Mouse (Mus musculus): Measurements from ENCODE around the gene Wrap73.

Gene Wrap73

DNA sequence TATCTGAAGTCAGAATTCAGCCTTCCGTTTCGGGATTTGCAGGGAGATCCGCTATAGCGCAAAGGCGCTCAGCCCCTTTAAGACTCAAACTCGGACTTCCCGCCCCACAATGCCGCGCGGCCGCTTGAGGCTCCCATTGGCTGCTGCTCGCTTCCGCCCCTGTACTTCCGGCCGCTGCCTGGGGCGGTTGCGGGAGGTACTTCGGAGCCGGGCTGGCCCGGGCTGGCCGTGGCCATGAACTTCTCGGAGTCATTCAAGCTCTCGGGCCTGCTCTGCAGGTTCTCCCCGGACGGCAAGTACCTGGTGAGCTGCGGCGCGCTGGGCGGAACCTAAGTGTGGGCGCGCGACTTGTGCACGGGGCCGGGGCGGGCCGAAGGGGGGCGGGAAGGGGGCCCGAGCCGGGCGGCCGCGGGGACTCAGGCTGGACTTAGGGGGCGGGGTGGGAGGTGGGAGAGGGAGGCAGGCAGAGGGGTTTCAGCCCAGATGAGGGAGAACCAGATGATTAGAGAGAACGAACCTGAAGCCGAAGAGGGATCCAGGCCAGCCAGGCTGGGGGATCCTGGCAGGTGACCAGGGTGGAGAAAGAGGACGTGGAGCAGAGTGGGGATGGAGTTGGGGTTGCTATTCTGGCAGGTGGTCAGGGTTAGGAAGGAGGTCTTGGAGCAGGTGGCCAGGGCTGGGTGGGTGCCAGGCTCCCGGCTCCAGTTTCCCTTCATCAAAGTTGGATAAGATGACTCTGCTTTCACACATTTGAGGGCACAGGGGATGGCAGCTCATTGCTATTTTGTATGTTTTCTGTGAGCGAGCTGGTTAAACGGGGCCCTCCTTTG is at the start of gene Wrap73:
Gene Wrap73 (plus strand): TSS at position 162 of the 830 bp plus-strand sequence.
- DNase-seq (ENCODE audit: low read depth, low spot score) = peak; percentile 84

DNA sequence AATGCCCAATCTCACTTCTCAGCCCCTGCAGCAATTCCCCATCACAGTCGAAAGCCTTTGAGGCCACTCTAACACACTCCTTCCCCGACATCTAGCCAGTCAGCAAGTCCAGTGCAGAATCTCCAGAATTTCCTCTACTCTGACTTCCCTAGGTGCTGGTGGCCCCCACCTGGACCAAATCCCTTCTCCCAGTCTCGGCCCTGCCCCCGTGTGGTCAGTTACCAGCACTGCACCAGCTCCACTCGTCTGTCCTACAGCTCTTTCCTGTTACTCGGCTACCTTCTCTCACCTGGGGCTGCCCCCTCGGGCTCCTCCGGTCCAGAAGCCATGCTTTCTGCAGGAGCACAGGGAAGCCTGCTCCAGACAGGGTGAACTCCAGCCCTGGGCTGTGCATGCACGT is 49.0 kb upstream of the Wrap73 start:
- DNase-seq (ENCODE audit: low read depth, low spot score) = no peak

DNA sequence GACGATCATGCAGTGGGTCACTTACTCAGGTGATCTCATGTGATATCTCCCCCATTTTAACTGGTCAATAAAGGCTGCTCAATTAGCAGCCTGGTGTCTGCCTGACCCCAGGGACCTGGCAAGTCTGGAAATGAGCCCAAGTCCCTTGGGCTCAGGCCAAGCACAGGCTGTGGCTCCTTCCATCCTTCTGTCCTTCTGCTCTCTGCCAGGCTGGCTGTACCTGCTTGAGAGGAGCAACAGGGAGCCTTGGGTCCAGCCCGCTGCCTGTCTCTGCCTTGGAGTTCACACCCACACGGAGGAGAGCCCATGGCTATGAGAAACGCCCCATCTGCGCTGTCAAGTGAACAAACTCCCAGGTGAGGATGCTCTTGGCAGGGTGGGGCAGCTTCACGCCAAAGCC is 46.1 kb upstream of the Wrap73 start:
- no peak for DNase-seq (ENCODE audit: low read depth, low spot score)

DNA sequence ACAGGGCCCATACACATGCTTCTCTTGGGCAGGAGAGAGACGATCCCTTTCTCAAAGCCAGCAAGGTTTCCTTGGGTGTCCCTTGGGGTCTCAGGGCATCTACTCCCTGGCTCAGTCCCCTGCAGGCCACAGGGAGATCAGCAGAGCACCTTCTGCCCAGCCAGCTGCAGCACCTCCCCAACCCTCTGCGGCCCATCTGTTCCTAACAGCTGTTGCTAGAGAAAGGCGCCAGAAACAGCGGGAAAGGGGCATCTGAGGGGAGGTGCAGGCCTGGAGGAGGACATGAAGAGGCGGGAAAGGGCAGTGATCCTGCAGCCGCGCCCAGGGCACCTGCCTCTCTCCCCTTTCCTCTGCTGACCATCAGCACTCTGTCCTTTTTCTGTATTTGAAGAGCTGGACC is 42.8 kb upstream of the Wrap73 start:
- no peak for DNase-seq (ENCODE audit: low read depth, low spot score)

DNA sequence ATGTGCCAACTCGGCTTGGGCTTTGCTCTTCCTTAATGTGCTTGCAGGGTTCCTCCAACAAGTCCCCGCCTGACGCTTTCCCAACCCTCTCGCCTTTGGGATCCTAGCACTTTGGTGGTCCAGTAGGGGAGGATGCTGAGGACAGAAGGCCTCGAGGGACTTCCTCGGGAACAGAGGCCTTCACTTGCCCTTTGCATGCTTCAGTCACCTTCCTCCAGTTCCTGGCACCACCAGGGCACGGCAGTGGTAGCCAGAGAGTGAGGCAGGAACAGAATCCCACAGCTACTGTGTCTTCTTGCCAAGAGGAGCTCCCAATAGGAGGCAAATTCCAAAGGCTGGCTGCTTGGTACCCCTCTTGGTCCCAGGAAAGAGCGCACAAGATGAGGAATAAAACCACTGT is 38.8 kb upstream of the Wrap73 start:
- no peak for DNase-seq (ENCODE audit: low read depth, low spot score)

DNA sequence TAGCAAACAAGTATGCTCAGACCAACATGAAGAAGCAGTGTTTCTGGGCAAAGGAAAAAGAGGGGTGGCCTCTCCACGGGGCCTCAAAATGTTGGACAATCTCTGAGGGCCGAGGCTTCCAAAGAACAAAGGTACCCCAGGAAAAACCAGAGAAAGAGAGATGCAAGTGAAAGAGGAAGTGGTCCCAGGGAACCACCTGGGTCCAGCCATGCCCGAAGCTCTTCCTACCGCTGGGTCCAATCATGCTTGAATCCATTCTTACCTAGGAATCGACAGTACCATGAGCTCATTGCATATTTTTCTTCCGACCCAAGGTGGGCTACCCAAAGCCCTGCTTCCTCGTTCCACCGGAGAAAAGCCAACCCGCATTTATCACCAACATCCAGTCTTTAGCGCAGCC is 38.3 kb upstream of the Wrap73 start:
- no peak for DNase-seq (ENCODE audit: low read depth, low spot score)

DNA sequence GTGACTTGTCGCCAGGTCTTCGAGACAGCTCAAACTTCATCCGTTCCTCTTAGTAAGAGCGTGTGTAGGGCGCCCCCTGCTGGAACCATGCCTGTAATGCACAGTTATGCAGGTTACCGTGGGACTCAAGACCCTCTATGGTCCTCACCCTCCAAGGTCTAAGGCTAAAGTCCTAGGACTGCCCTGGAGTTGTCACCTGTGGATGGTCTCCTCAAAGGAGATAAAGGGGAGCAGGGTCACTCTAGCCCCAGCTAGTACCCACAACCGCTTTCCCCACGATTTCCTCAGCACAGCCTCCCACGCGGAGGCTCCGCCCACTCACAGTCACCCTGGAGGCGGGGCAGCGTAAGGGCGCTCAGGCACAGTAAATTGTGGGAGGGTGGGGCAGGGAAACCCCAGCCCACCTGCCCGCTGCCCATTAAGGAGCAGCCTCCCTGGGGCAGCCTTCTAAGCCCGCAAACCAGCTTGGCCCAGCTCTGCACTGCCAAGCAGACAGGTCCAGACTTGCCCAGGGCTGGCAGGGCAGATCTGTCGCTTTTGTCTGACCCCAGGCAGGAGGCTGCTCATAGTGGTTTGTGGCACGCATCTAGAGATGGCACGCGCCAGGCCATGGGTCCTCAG is 36.7 kb upstream of the Wrap73 start:
- peak; percentile 38 for DNase-seq (ENCODE audit: low read depth, low spot score)

DNA sequence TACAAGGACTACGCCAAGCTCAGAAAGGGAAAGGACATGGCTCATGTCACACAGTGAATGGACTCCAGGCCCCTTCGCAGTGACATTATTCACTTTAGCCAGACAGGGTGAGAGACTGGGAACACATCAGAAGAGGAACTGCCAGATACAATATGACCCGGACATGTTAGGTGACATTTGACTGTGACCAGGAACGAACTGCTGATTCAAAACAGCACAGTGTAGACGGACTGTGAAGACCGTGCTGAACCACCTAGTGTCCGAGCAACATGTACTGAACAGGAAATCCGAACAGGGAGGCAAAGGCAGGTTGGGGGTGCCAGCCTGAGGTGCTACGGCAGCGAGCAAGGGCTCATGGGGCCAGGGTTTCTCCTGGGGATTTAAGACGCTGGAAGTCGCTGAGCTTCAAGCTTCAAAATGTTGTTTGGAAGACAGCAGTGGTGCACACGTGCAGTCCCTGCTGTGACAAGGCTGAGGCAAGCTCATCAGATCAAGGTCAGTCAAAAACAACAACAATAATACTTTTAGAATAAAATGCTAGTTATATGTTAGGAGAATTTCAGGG is 35.6 kb upstream of the Wrap73 start:
- DNase-seq (ENCODE audit: low read depth, low spot score) = no peak

DNA sequence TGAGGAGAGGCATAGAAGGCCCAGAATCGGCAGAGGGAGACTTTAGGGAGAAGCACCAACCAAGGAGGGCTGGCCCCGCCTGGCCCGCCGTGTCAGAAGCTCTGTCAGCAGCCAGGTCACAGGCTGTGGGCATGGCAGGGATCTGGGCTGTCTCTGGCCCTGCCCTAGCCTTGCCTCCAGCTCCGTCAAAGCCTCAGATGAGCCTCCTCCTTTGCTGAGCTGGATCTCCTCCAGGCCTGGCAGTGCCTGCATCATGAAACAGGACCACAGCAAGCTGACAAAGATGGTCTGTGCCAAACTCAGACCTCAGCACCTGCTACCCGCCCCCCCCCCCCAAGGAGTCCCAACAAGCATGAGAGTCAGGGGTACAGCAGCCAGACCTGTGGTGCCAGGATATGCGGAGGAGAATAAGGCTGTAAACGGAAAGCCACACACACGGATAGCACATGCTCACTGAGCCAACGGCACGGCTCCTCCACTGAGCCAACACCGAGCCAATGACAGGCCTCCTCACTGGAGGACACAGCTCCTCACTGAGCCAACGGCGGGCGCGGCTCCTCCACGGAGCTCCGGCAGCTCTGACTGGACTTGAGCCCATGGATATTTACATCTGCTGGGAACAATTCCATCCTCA is 32.8 kb upstream of the Wrap73 start:
- peak; percentile 32 for DNase-seq (ENCODE audit: low read depth, low spot score)

DNA sequence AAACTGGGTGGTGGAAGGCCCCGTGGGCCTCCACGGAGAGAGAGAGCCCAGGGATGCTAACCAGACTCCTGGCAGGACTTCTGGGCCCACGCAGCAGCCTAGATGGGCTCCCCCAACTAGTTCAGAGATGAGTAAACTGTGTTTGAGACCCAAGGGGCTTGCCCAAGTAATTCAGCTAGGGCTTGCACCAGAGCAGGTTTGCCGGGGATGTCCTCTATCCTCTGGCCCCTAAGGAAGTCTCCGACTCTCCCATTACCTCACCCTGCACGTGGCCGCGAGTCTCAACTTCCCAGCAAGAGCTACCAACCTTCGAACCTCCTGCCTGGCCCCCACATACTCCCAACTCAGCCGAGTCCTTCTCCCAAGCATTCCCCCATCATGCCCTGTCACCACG is 32.3 kb upstream of the Wrap73 start:
- DNase-seq (ENCODE audit: low read depth, low spot score) = no peak

DNA sequence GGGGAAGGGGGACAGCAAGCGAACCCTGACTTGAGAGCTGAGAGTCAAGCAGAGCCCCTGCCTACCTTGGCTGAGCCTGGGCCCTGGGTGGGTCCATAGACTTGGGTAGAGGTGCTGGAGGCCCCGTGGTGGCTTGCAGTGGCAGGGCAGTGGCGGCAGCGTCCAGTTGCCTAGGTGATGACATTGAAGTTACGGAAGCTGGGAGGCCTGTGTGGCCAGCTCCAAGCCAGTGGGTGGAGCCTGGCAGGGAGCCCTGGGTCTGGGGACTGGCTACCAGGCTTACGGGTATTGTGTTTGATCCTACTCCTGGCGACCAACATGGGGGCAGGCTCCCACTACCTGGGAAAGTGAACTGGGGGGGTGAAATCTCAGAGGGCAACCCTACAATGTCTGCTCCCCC is 25.8 kb upstream of the Wrap73 start:
- no peak for DNase-seq (ENCODE audit: low read depth, low spot score)

DNA sequence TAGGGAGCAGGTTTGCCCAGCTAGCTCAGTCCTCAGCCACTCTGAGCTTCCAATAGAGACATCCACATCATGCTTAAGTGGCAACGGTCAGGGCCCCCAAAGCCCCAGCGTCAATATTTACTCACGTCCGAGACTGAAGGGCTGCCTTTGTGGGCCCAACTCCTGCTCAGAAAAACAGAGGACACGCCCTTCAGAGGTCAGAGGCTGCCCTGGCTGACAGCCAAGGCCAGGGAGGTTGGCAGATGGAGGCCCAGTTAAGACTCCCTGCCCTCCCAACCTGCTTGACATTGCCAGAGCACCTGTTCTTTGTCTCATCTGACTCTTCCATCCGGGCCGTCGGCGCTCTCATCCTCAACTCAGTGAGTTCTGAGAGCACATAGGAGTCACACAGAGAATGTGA is 23.4 kb upstream of the Wrap73 start:
- no peak for DNase-seq (ENCODE audit: low read depth, low spot score)

DNA sequence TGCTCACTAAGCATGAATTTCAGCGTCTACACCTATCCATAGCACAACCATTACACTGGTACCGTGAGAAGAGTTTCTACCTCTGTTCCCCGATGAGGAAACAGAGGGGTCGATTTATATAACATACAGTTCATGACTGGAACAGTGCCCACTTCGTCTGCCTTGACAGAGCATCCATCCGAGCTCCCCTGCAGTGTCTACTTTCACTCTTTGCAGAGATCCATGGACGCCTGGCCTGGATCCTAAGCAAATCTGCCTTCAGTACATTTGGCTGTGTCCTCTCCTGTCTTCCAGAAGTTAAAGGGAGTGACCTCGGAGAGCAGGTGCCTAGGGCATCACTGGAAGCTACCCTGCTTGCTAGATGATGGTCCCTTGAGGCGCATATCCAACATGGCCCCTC is 23.0 kb upstream of the Wrap73 start:
- DNase-seq (ENCODE audit: low read depth, low spot score) = no peak

DNA sequence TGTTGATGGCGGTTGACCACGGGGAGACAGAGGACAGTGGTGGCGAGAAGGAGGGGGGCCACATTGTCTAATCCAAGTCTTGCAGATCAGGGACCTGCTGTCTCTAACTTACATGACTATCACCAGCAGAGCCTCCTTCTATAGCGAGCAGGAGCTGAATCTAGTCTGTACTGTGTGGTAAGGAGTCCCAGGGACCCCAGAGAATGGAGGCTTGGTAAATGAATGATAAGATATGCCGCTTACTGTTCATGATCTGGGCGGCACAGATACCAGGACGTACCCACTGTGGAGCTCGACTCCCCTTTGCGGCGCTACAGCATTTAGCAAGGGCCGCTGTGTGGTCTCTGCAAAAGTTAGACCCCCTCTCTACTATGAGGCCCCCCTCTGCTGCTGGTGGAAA is 20.4 kb upstream of the Wrap73 start:
- no peak for DNase-seq (ENCODE audit: low read depth, low spot score)

DNA sequence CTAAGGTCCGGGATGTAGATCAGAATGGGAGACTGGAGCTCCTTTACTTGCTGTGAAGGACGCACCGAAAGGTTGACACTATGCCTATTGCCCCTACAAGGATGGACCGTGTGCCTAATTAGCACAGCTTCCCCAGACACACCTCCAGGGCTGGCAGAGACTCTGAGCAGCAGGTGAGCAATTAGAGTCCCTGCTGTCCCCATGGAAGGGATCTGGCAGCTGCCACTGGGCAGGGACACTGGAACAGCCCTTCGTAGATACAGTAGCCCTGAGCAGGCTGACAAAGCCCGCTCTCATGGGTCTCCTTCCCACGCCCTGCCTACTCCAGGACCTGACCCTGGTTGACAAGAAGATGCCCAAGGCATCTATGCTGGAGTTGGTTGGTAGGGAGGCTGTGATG is 19.8 kb upstream of the Wrap73 start:
- no peak for DNase-seq (ENCODE audit: low read depth, low spot score)

DNA sequence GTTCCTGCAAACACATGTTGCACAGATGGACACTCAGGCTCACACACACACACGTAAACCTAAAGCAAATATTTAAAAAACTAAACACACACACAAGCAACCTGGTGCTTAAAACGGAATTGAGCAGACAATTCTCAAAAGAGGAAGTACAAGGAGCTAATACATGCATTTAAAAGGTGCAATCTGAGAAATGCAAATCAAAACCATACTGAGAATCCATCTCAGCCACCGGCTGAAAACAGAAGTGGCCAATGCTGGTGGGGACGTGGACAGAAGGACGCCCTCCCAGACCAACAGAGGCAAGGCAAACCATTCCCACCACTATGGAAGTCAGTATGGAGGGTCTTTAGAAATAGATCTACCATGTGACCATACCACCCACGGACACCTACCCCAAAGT is 18.6 kb upstream of the Wrap73 start:
- no peak for DNase-seq (ENCODE audit: low read depth, low spot score)

DNA sequence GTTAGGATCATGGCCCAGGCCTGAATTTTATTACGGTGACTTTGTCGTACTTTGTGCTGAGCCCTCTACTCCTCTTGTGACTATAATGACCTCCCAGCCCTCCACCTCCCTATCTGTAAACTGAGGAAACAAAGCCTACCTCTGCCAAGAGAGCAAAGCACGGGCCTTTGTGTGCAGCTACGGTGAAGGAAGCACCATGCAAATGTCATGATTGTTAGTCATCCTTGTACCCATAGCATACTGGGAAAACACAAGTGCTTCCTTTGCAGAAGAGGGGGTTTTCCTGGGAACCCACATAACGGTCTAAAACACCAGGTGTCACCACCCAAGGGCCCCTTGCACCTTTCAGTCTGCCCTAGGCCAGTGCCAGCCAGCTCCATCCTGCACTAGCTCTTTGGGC is 17.0 kb upstream of the Wrap73 start:
- no peak for DNase-seq (ENCODE audit: low read depth, low spot score)

DNA sequence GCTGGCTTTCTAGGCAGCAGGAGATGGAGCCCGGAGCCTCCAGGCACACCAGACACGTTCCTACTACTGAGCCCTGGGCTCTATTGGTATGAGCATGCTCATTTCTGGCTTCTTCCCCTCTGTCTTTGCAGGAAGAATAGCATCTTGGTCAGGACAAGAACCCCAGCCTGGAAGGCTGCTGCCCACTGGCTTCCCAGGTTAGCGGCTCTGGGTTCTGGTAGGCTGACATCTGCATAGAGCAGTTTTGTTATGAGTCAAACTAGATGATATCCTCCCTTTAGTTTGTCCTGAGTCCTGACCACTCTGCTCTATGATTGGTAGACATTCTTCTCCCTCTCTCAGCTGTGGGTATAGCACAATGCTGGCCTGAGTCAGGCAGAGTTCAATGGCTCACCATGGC is 14.9 kb upstream of the Wrap73 start:
- no peak for DNase-seq (ENCODE audit: low read depth, low spot score)

DNA sequence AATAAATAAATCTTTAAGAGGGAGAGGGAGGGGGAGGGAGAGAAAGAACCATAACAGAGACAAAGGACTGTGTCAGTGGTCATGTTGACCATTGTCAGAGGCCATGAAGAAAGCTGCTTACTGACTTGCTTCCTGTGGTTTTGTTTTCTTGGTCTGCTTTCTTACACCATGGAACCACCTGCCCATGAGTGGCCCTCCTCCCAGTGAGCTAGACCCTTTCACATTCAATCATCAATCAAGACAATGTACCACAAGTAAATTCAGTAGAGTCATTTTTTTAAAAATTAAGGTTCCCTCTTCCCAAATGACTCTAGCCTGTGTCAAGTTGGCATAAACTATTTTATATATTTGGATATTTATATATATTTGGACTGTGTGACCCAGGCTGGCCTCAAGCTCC is 12.2 kb upstream of the Wrap73 start:
- DNase-seq (ENCODE audit: low read depth, low spot score) = no peak

DNA sequence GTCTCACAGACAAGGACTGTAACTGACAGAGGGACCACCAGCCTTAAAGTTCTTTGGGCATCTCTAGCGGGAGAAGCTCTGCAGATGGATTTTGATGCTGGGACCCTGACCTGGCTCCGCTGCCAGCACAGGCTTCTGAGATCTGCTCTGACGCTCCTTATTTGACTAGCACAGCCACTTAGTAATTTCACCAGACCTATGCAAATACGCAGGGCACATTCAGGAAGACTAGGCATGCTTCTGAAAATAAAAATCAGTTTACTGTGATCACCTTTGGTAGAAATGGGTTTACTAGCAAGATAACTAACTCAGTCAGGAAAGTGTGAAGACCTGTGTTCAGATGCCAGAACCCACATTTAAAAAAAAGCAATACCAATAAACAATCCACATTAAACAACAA is 10.3 kb upstream of the Wrap73 start:
- DNase-seq (ENCODE audit: low read depth, low spot score) = no peak

DNA sequence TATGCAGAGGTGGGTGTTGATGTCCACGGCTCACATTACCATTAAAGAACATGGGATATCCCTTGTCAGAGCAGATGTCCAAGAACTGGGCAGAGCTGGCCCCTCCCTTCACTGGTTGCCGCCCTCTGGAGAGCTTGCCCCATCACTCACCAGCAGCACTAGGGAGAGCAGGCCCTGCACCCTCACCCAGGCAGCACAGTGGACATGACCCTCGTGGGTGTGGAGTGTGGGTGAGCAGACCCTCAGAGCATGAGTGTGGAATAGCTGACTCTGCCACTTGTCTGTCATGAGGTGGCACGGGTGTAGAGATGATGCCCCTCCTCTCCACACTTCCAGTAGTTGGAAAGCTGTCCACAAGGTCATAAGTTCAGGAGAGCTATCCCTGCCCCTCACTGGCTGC is 7.4 kb upstream of the Wrap73 start:
- no peak for DNase-seq (ENCODE audit: low read depth, low spot score)

DNA sequence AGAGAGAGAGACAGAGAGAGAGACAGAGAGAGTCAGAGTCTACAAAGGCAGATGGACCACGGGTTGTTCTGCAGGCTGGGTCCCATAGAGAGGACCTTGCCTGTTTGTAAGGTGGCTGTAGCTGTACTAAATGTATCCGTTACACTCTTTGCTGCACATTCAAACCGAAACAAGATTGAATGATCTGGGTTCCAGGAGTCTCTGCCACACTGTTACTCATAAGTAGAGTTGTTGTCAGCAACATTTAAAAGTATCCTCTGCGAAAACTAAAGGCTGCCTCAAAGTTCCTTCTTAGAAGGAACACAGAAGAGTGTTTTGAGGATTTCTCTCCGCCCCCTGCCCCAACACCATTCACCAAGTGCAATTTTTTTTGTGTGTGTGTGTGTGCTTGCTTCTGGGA is 5.0 kb upstream of the Wrap73 start:
- no peak for DNase-seq (ENCODE audit: low read depth, low spot score)

DNA sequence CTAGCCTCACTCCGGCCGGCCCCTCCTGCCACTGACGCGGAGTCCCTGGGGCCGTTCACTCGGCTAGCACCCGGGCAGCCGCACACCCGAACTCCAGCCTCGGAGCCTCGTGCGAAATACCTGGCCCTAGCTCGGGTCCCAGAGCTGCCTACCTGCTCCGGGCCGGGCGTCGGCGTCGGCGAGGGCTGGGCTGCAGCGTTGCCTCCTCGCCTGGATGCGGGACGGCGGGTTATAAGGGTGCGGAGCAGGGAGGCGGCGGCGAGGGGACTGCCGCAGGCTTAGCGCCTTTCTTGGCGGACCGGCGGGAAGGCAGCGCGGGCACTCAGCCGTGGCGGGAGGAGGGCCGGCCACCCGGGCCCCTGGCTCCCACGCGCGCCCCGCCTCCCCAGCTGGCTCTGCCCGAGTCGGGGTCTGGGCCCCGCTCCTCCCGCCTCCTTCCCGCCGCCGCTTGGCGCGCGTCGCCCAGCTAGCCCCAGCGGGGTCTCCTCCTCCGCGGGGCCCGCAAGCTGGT is 2.4 kb upstream of the Wrap73 start:
- no peak for DNase-seq (ENCODE audit: low read depth, low spot score)
